Mouse (Mus musculus) C2C12 (cell line): Measurements from ENCODE around the gene Brsk1. TPM values are rescaled to one million over a fixed set of nuclear protein-coding genes. Genes with fewer than 3 reads are reported as not detected.
A peak's percentile ranks its signal among the peaks of the same experiment; 100 is the strongest.

Experiments used
- H3K27me3 ChIP-seq: one replicate; pipeline ENCODE4 v1.6.1; 2011; ENCODE audit not compliant: control insufficient read depth, insufficient read depth, insufficient read length
- H3K36me3 ChIP-seq: one replicate; pipeline ENCODE4 v1.6.1; 2011; ENCODE audit not compliant: control insufficient read depth, insufficient read depth
- H3K4me3 ChIP-seq: one replicate; pipeline ENCODE4 v1.5.1; 2011; ENCODE audit warnings: mild to moderate bottlenecking, control low read depth; ENCODE audit not compliant: poor library complexity, insufficient read depth, severe bottlenecking
- H3K79me2 ChIP-seq: one replicate; pipeline ENCODE4 v1.6.1; 2011; ENCODE audit not compliant: control insufficient read depth, insufficient read depth
- H3K79me3 ChIP-seq: one replicate; pipeline ENCODE4 v1.6.1; 2011; ENCODE audit warnings: low read depth, control low read depth
- H3ac ChIP-seq: one replicate; pipeline ENCODE3; 2011; ENCODE audit warnings: low read depth; ENCODE audit not compliant: control insufficient read depth, insufficient read length
- CEBPB ChIP-seq: IDR thresholded peaks from one replicate; pipeline ENCODE4 v1.6.1; 2011; ENCODE audit warnings: low read depth, mild to moderate bottlenecking, control low read depth, moderate library complexity
- CTCF ChIP-seq: IDR thresholded peaks from one replicate; pipeline ENCODE4 v1.5.1; 2011; ENCODE audit not compliant: control insufficient read depth, insufficient read depth, insufficient read length
- FOSL1 ChIP-seq: IDR thresholded peaks from one replicate; pipeline ENCODE4 v1.8.0; 2011; ENCODE audit warnings: mild to moderate bottlenecking, low read length; ENCODE audit not compliant: poor library complexity, insufficient read depth, severe bottlenecking
- MAX ChIP-seq: IDR thresholded peaks from one replicate; pipeline ENCODE4 v1.6.1; 2011; ENCODE audit warnings: mild to moderate bottlenecking, control low read depth
- MYOD1 ChIP-seq: IDR thresholded peaks from one replicate; pipeline ENCODE4 v1.6.1; 2011; ENCODE audit warnings: low read depth; ENCODE audit not compliant: control insufficient read depth, insufficient read length
- MYOG ChIP-seq: IDR thresholded peaks from one replicate; pipeline ENCODE4 v1.6.1; 2011; ENCODE audit not compliant: control insufficient read depth, insufficient read length; ENCODE audit errors: extremely low read depth
- USF1 ChIP-seq: IDR thresholded peaks from one replicate; pipeline ENCODE4 v1.6.1; 2011; ENCODE audit warnings: low read depth, mild to moderate bottlenecking, control low read depth, moderate library complexity
- polyA plus RNA-seq: library from polyadenylated mRNA; unstranded; fragments of >200 nt; fragmentation: generic; extraction: Trizol; gene quantifications from one replicate; pipeline ENCODE4 v1.2.1, GENCODE M21; 2012; ENCODE audit warnings: missing spikeins

Gene Brsk1
- polyA plus RNA-seq, 1 experiment, result 15.3 TPM

GRCm38 (mm10) chr7:4684203-4684602 lies 6.2 kb upstream of the Brsk1 start:
- Histone ChIP-seq H3K79me3 (peaks cover 9% of the 10 kb centered on the region), H3K4me3 (peak overlapping the region; percentile 71), H3K79me2 (peaks cover 20% of the 10 kb centered on the region), H3ac (peak overlapping the region; percentile 39), H3K36me3 (peaks cover 19% of the 10 kb centered on the region), H3K27me3 (no peaks in the 10 kb centered on the region)
- no peak for TF ChIP-seq FOSL1
- TF ChIP-seq MYOD1, result no peak
- no peak for TF ChIP-seq CEBPB
- TF ChIP-seq CTCF, result no peak
- no peak for TF ChIP-seq USF1
- TF ChIP-seq MAX, result no peak
- no peak for TF ChIP-seq MYOG

- no peak for TF ChIP-seq FOSL1
- TF ChIP-seq USF1, result peak; percentile 13
- peak within 1 kb of the TSS; percentile 71 for H3K4me3 ChIP-seq
- peaks cover 17% of the 10 kb centered on the region for H3K36me3 ChIP-seq
- H3K79me3 ChIP-seq, result peaks cover 9% of the 10 kb centered on the region
- H3ac ChIP-seq, result peak within 1 kb of the TSS; percentile 39
- H3K79me2 ChIP-seq, result peaks cover 20% of the 10 kb centered on the region
- no peaks in the 10 kb centered on the region for H3K27me3 ChIP-seq
These were observed 5.6 kb upstream of the Brsk1 start, which contains the start of gene Hspbp1 for GRCm38 (mm10) chr7:4684632-4685417. Gene Hspbp1, minus strand, starts transcription at chr7:4685068.

DNA sequence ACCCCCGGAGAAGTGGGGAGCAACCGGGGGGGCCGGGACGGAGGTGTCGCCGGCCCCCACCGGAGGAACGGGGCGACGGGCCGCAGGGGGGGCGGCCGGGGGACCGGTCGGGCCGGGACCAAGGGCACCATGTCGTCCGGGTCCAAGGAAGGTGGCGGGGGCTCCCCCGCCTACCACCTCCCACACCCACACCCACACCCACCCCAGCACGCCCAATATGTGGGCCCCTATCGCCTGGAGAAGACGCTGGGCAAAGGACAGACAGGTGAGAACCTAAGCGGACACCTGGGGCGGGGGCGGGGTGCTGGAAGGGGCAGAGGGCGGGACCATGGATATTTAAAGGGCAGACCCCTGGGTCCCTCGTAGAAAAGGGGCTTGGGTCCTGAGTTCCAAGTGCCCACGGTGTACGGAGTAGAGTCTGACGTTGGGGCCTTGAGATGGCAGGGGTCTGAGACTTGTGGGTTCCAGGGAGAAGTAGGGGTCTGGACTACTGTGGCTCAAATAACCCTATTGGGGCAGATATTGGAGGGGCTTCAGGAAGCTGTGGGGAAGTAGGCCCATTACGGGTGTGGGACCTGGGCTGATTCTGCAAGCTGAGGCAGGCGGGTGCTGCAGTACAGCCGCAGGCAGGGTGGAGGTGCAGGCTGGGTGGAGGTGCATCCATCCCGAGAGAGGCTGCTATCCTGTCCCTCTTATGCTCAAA lies 698 bp downstream of the Brsk1 start:
- no peak for TF ChIP-seq USF1
- peak overlapping the region; percentile 37 for H3K4me3 ChIP-seq
- H3K27me3 ChIP-seq, result no peaks in the 10 kb centered on the region
- peaks cover 4% of the 10 kb centered on the region for H3K36me3 ChIP-seq
- no peaks in the 10 kb centered on the region for H3K79me3 ChIP-seq
- no peaks in the 10 kb centered on the region for H3K79me2 ChIP-seq
- peak overlapping the region; percentile 65 for H3ac ChIP-seq

GRCm38 (mm10) chr7:4693004-4693403 lies 2.6 kb downstream of the Brsk1 start:
- TF ChIP-seq CTCF (no peak), MYOG (no peak), MYOD1 (no peak), USF1 (no peak), CEBPB (no peak), MAX (no peak), FOSL1 (no peak)

GRCm38 (mm10) chr7:4702334-4702733 lies 11.9 kb downstream of the Brsk1 start:
- no peaks in the 10 kb centered on the region for H3K36me3 ChIP-seq

More at GRCm38 (mm10) chr7:4693004-4693403, 2.6 kb downstream of the Brsk1 start:
- H3K36me3 ChIP-seq, result peaks cover 4% of the 10 kb centered on the region
- no peaks in the 10 kb centered on the region for H3K27me3 ChIP-seq
- no peaks in the 10 kb centered on the region for H3K79me2 ChIP-seq
- H3K79me3 ChIP-seq, result no peaks in the 10 kb centered on the region
- H3ac ChIP-seq, result no peak overlapping the region
- H3K4me3 ChIP-seq, result no peak overlapping the region

DNA sequence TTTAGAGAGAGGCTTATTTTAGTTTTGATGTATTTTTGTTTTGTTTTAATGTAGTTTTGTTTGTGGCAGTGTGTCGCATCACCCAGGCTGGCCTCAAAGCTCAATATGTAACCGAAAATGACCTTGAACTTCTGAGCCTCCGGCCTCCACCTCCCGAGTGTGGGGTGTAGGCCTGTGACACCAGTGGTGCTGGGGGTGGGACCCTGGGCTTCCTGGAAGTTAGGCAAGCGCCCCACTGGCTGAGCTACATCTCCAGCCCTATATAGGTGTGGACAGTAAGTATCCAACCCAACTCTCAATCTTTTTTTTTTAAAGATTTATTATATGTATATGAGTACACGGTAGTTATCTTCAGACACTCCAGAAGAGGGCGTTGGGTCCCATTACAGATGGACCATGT lies 12.8 kb downstream of the Brsk1 start:
- H3K36me3 ChIP-seq, result no peaks in the 10 kb centered on the region
- no peaks in the 10 kb centered on the region for H3K79me3 ChIP-seq
- no peak for TF ChIP-seq CEBPB
- no peak for TF ChIP-seq FOSL1
- TF ChIP-seq CTCF, result no peak
- TF ChIP-seq USF1, result no peak
- TF ChIP-seq MAX, result no peak
- TF ChIP-seq MYOD1, result no peak
- TF ChIP-seq MYOG, result no peak
- H3K79me2 ChIP-seq, result no peaks in the 10 kb centered on the region
- no peak overlapping the region for H3ac ChIP-seq
- no peak overlapping the region for H3K4me3 ChIP-seq
- no peaks in the 10 kb centered on the region for H3K27me3 ChIP-seq

More at GRCm38 (mm10) chr7:4702334-4702733, 11.9 kb downstream of the Brsk1 start:
- no peaks in the 10 kb centered on the region for H3K79me2 ChIP-seq
- no peak overlapping the region for H3K4me3 ChIP-seq
- TF ChIP-seq CTCF (no peak), MYOG (no peak), CEBPB (no peak), FOSL1 (no peak), USF1 (no peak), MAX (no peak), MYOD1 (no peak)
- H3K79me3 ChIP-seq, result no peaks in the 10 kb centered on the region
- no peaks in the 10 kb centered on the region for H3K27me3 ChIP-seq
- H3ac ChIP-seq, result no peak overlapping the region
